Mouse (Mus musculus): ENCODE measurements around the gene Rnf41.

DNA sequence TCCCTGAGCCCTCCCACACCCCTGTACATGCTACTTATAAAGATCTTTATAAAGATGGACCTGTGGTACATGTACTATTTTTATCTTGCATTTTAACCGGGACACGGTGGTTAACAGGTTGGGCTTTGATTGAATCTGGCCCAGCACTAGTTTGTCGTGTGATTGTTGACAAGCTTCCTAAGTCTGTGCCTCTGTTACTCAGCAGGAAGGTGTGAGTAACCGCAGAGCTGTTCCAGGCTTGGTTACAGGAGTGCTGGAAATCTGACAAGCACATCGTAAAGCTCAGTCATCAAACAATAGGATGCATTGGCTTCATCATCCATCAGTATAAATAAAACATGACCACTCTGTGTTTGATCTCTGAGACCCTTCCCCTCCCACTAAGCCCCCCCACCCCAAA lies 11.0 kb downstream of the Rnf41 start:
- TF ChIP-seq CTCF (IDR thresholded peaks at IDR 0.05; ENCODE audit: extremely low read depth, insufficient read length, insufficient replicate concordance, low read depth, low read length): no peak
- TF ChIP-seq POLR2A (IDR thresholded peaks at IDR 0.05; ENCODE audit: low read depth, low read length): no peak
